8 mouse cellular contexts compared by ENCODE assay signal in genomic region chr13:63272602-63273229, GRCm38 (mm10).
A peak's percentile ranks its signal among the peaks of the same experiment; 100 is the strongest.
DNase-seq lines count a peak whose midpoint lies in the region; ATAC-seq lines count a peak whose summit lies in the region.

No protein-coding gene starts in this region.

- peak; percentile 91 for ATAC-seq in forebrain, embryonic 12.5 days (ENCODE audit: low FRiP score)
- ATAC-seq in midbrain, embryonic 12.5 days (ENCODE audit: low FRiP score, low read depth) = peak; percentile 87

- peak; percentile 37 to 45 for DNase-seq in cerebellum, adult 18-20 months
- no peak for DNase-seq in cerebellum, adult 8-10 months
- peak; percentile 58 for DNase-seq in heart, postnatal 25 days (ENCODE audit: low spot score)
- peak; percentile 74 for DNase-seq in large intestine, adult 2 months (ENCODE audit: low read depth, low spot score)
- DNase-seq in testis, postnatal 14 days (ENCODE audit: low spot score) = peak; percentile 75
- no peak for DNase-seq in layer of hippocampus, adult 8-10 months (ENCODE audit: low spot score in 2 of 2)

- peak overlapping the region; percentile 51 for H3K27ac ChIP-seq in forebrain, embryonic 12.5 days
- H3K27ac ChIP-seq in midbrain, embryonic 12.5 days (replicated peaks) = peak overlapping the region; percentile 58

- H3K4me1 ChIP-seq in forebrain, embryonic 12.5 days = peaks cover 21% of the 10 kb centered on the region
- peaks cover 22% of the 10 kb centered on the region for H3K4me1 ChIP-seq in midbrain, embryonic 12.5 days

- no peaks in the 10 kb centered on the region for H3K9me3 ChIP-seq in forebrain, embryonic 12.5 days
- no peaks in the 10 kb centered on the region for H3K9me3 ChIP-seq in midbrain, embryonic 12.5 days

- H3K9ac ChIP-seq in forebrain, embryonic 12.5 days = peak overlapping the region; percentile 54
- peak overlapping the region; percentile 47 for H3K9ac ChIP-seq in midbrain, embryonic 12.5 days (replicated peaks)

- H3K27me3 ChIP-seq in forebrain, embryonic 12.5 days = peaks cover 27% of the 10 kb centered on the region
- peaks cover 52% of the 10 kb centered on the region for H3K27me3 ChIP-seq in midbrain, embryonic 12.5 days

- intact Hi-C loops in heart, postnatal 25 days (cut with DNase I) = loop anchor here (2.0 kb wide), 1 partner anchor 16 kb away; no protein-coding TSS in a partner anchor

- no peaks in the 10 kb centered on the region for H3K36me3 ChIP-seq in forebrain, embryonic 12.5 days (replicated peaks)
- H3K36me3 ChIP-seq in midbrain, embryonic 12.5 days = no peaks in the 10 kb centered on the region

- under 1% methylated on average over 27 of the region's 27 CpGs for WGBS in forebrain, embryonic 12.5 days
- 12% methylated on average over 27 of the region's 27 CpGs for WGBS in large intestine, adult 2 months
- under 1% methylated on average over 27 of the region's 27 CpGs for WGBS in midbrain, embryonic 12.5 days

- peak overlapping the region; percentile 49 for H3K4me3 ChIP-seq in forebrain, embryonic 12.5 days (replicated peaks)
- H3K4me3 ChIP-seq in midbrain, embryonic 12.5 days = peak overlapping the region; percentile 47

- peak overlapping the region; percentile 71 for H3K4me2 ChIP-seq in forebrain, embryonic 12.5 days
- H3K4me2 ChIP-seq in midbrain, embryonic 12.5 days (replicated peaks) = peak overlapping the region; percentile 73

Comparison
In these comparisons a context has a peak if more than half of its experiments do, and no peak if none do; other contexts are left out.
1. DNase-seq: peak in cerebellum, adult 18-20 months (2 of 2), heart, postnatal 25 days (single experiment), large intestine, adult 2 months (single experiment) and testis, postnatal 14 days (single experiment); none in cerebellum, adult 8-10 months (single experiment) and layer of hippocampus, adult 8-10 months (0 of 2).